Mouse (Mus musculus) testis, adult 2 months (tissue): ENCODE measurements around the gene 1700123L14Rik. TPM values are rescaled to one million over a fixed set of nuclear protein-coding genes. Genes with fewer than 3 reads are reported as not detected.

ENCODE experiments used
- H3K27ac ChIP-seq: fragments of 200-500 bp; 2 replicates; pipeline ENCODE4 v1.5.1; 2012; ENCODE audit warnings: low read depth, low read length; ENCODE audit not compliant: control insufficient read depth, insufficient read depth
- H3K27me3 ChIP-seq: fragments of 200-500 bp; 2 replicates; pipeline ENCODE4 v1.6.1; 2012; ENCODE audit warnings: mild to moderate bottlenecking, low read length, moderate library complexity; ENCODE audit not compliant: control insufficient read depth, insufficient read depth
- H3K36me3 ChIP-seq: fragments of 200-500 bp; 2 replicates; pipeline ENCODE4 v1.6.1; 2012; ENCODE audit warnings: mild to moderate bottlenecking, low read length; ENCODE audit not compliant: control insufficient read depth, insufficient read depth
- H3K4me1 ChIP-seq: fragments of 200-500 bp; 2 replicates; pipeline ENCODE4 v1.6.1; 2012; ENCODE audit warnings: low read length; ENCODE audit not compliant: control insufficient read depth, insufficient read depth
- H3K4me3 ChIP-seq: fragments of 200-500 bp; 2 replicates; pipeline ENCODE4 v1.5.1; 2012; ENCODE audit warnings: low read depth, mild to moderate bottlenecking, low read length, moderate library complexity, mixed read lengths; ENCODE audit not compliant: control insufficient read depth
- CTCF ChIP-seq: fragments of 200-500 bp; IDR thresholded peaks from 2 replicates; pipeline ENCODE4 v1.5.1; 2012; ENCODE audit warnings: low read depth, mild to moderate bottlenecking, inconsistent platforms, low read length, moderate library complexity; ENCODE audit not compliant: control insufficient read depth, insufficient read depth, insufficient replicate concordance
- POLR2A ChIP-seq: fragments of 200-500 bp; IDR thresholded peaks from 2 replicates; pipeline ENCODE4 v1.6.1; 2012; ENCODE audit warnings: low read depth, mild to moderate bottlenecking, inconsistent platforms, low read length, moderate library complexity; ENCODE audit not compliant: control insufficient read depth
- polyA plus RNA-seq: library from polyadenylated mRNA; depleted of rRNA; stranded (reverse); fragments of >200 nt; gene quantifications from 2 replicates; pipeline ENCODE4 v1.2.3, GENCODE M21; 2012; rRNA removed

The 1700123L14Rik gene
- polyA plus RNA-seq, 1 experiment: 425 TPM

DNA sequence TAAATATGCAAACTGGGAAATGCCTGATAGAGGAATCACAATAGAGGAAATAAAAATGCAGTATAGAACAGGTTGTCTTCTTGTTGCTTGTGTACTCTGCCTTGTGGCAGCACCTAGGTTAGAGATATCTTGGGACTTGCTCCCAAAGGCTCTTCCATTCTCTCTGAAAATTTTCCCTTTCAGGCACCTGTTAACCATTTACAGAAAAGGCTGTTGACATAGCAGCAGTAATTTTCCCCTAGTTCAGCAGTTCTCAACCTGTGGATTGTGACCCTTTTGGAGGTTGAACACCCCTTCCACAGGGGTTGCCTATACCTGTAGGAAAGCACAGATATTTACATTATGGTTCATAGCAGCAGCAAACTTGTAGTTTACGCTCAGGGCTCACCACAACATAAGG is 22.7 kb downstream of the 1700123L14Rik start:
- Histone ChIP-seq H3K27ac (no peak overlapping the region), H3K36me3 (no peaks in the 10 kb centered on the region), H3K4me1 (no peaks in the 10 kb centered on the region), H3K4me3 (no peak overlapping the region), H3K27me3 (no peaks in the 10 kb centered on the region)
- TF ChIP-seq CTCF (no peak), POLR2A (no peak)

- no peak overlapping the region for H3K27ac ChIP-seq
- no peaks in the 10 kb centered on the region for H3K27me3 ChIP-seq
- no peaks in the 10 kb centered on the region for H3K36me3 ChIP-seq
- H3K4me1 ChIP-seq: peaks cover 4% of the 10 kb centered on the region; the same call in 1 of the 2 replicates
- peak overlapping the region; percentile 23 for H3K4me3 ChIP-seq
- no peak for TF ChIP-seq CTCF
- no peak for TF ChIP-seq POLR2A
Observed at GRCm38 (mm10) chr6:96116534-96117272, 49.3 kb downstream of the 1700123L14Rik start.

DNA sequence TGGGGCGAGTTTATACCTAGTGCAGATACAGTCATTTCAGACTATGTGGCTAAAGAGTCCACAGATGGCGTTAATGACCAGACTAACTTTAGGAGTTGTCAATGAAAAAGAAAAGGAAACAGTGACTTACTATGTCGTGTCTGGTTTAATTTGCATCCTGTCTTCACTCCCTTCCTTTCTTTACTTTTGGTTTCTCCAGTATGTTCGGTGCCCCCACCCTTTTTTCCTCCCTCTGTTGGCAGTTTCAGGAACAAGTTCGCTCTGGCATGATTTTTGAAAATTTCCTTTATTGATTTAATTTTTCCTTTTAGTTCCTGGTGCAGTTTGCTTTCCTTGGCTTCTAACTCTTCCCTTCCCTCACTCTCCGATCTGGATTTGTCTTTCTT is 49.9 kb downstream of the 1700123L14Rik start:
- peaks cover 4% of the 10 kb centered on the region; the same call in 1 of the 2 replicates for H3K4me1 ChIP-seq
- H3K27me3 ChIP-seq: no peaks in the 10 kb centered on the region
- no peak overlapping the region for H3K27ac ChIP-seq
- no peak overlapping the region; the same call in 1 of the 2 replicates for H3K4me3 ChIP-seq
- H3K36me3 ChIP-seq: no peaks in the 10 kb centered on the region
- TF ChIP-seq POLR2A (no peak), CTCF (no peak)

Other genes with a start within 250 kb of the 1700123L14Rik start
- 0.02 TPM in 1 of 2 replicates, not detected in the other for gene Fam19a1, start 53.1 kb downstream of the 1700123L14Rik start, polyA plus RNA-seq